Mouse (Mus musculus) hindbrain, embryonic 11.5 days (tissue): ENCODE results near the gene Ppwd1. TPM values are rescaled to one million over a fixed set of nuclear protein-coding genes. Genes with fewer than 3 reads are reported as not detected.

Experiments used
- ATAC-seq: fragments of 200-750 bp; cut with Nextera tagmentation; 2 replicates; pipeline ENCODE4 v1.8.0; 2017; ENCODE audit warnings: mild to moderate bottlenecking, moderate TSS enrichment, moderate library complexity; ENCODE audit not compliant: low FRiP score
- DNase-seq: peaks from one replicate; pipeline ENCODE4 v3.0.0-alpha.2; 2015; ENCODE audit warnings: low spot score
- H3K27ac ChIP-seq: fragments of 300-500 bp; sonication (generic); 2 replicates; pipeline ENCODE4 v1.5.1; 2014; ENCODE audit warnings: mild to moderate bottlenecking, low read depth, low read length
- H3K27me3 ChIP-seq: fragments of 300-500 bp; sonication (generic); 2 replicates; pipeline ENCODE4 v1.6.1; 2014; ENCODE audit warnings: mild to moderate bottlenecking, low read length, moderate library complexity, mixed read lengths; ENCODE audit not compliant: control insufficient read depth, insufficient read depth
- H3K36me3 ChIP-seq: fragments of 300-500 bp; sonication (generic); 2 replicates; pipeline ENCODE4 v1.6.1; 2014; ENCODE audit warnings: mild to moderate bottlenecking, low read length, moderate library complexity, mixed read lengths; ENCODE audit not compliant: control insufficient read depth, insufficient read depth
- H3K4me1 ChIP-seq: fragments of 300-500 bp; sonication (generic); replicated peaks from 2 replicates; pipeline ENCODE4 v1.6.1; 2014; ENCODE audit warnings: low read length, mixed read lengths; ENCODE audit not compliant: control insufficient read depth, insufficient read depth
- H3K4me2 ChIP-seq: fragments of 300-500 bp; sonication (generic); replicated peaks from 2 replicates; pipeline ENCODE4 v1.6.1; 2014; ENCODE audit warnings: mild to moderate bottlenecking, low read depth, low read length
- H3K4me3 ChIP-seq: fragments of 300-500 bp; sonication (generic); 2 replicates; pipeline ENCODE4 v1.5.1; 2014; ENCODE audit warnings: low read depth, low read length
- H3K9ac ChIP-seq: fragments of 300-500 bp; sonication (generic); 2 replicates; pipeline ENCODE4 v1.6.1; 2014; ENCODE audit warnings: low read depth, low read length
- H3K9me3 ChIP-seq: fragments of 300-500 bp; sonication (generic); 2 replicates; pipeline ENCODE4 v1.6.1; 2016; ENCODE audit warnings: low read length; ENCODE audit not compliant: control insufficient read depth
- WGBS: fragments of 180-500 bp; shearing (Covaris S2); extraction: QIAGEN DNeasy Blood & Tissue Kit; methylation state at CpG from one replicate; pipeline ENCODE4 v1.1.7; 2014; 5-methylcytosine and 5-hydroxymethylcytosine counted together
- polyA plus RNA-seq: library from polyadenylated mRNA; unstranded; fragments of >200 nt; fragmentation: Nextera tagmentation; extraction: Ambion mirVana; gene quantifications from 2 replicates; pipeline ENCODE4 v1.2.1, GENCODE M21; 2014

Gene Ppwd1
- polyA plus RNA-seq, 1 experiment from 2014 or later = 13.2 TPM

- DNase-seq = peak; percentile 100
- peak within 1 kb of the TSS; percentile 78 for H3K4me3 ChIP-seq
- 0% methylated on average over 38 of the region's 38 CpGs for WGBS
- peak within 1 kb of the TSS; percentile 79 for H3K9ac ChIP-seq
- no peaks in the 10 kb centered on the region for H3K4me1 ChIP-seq
- peak within 1 kb of the TSS; percentile 65; the same call in 1 of the 2 replicates for H3K27ac ChIP-seq
- peak within 1 kb of the TSS; percentile 62 for H3K4me2 ChIP-seq
- ATAC-seq = peak; percentile 99
- H3K36me3 ChIP-seq = no peaks in the 10 kb centered on the region
- H3K27me3 ChIP-seq = no peaks in the 10 kb centered on the region
- H3K9me3 ChIP-seq = no peaks in the 10 kb centered on the region
Observed at GRCm38 (mm10) chr13:104178650-104179121, 50.0 kb downstream of the Ppwd1 start, which contains the start of gene Trim23. Gene Trim23 (plus strand): TSS chr13:104178797.

- no peaks in the 10 kb centered on the region for H3K36me3 ChIP-seq
- ATAC-seq (peak; percentile 93), DNase-seq (peak; percentile 87)
- no peaks in the 10 kb centered on the region for H3K9me3 ChIP-seq
- H3K27me3 ChIP-seq = no peaks in the 10 kb centered on the region
- H3K27ac ChIP-seq = peak within 1 kb of the TSS; percentile 65; the same call in 1 of the 2 replicates
- peak within 1 kb of the TSS; percentile 62 for H3K4me2 ChIP-seq
- peak within 1 kb of the TSS; percentile 79 for H3K9ac ChIP-seq
- under 1% methylated on average over 32 of the region's 32 CpGs for WGBS
- H3K4me1 ChIP-seq = no peaks in the 10 kb centered on the region
- peak within 1 kb of the TSS; percentile 78 for H3K4me3 ChIP-seq
Observed at GRCm38 (mm10) chr13:104177796-104178649, 50.6 kb downstream of the Ppwd1 start, which contains the start of gene Trappc13. Gene Trappc13 (minus strand): TSS chr13:104178469.

GRCm38 (mm10) chr13:104176874-104177273 lies 51.8 kb downstream of the Ppwd1 start:
- no peak for DNase-seq
- Histone ChIP-seq H3K36me3 (no peaks in the 10 kb centered on the region), H3K27me3 (no peaks in the 10 kb centered on the region), H3K9me3 (no peaks in the 10 kb centered on the region), H3K4me1 (no peaks in the 10 kb centered on the region), H3K27ac (no peak overlapping the region), H3K9ac (no peak overlapping the region), H3K4me2 (peak overlapping the region; percentile 36), H3K4me3 (peak overlapping the region; percentile 22)
- WGBS = 83% methylated on average over 3 of the region's 3 CpGs
- ATAC-seq = no peak

- H3K36me3 ChIP-seq = peaks cover 6% of the 10 kb centered on the region; the same call in 1 of the 2 replicates
- H3K9me3 ChIP-seq = no peaks in the 10 kb centered on the region
- ATAC-seq (no peak), DNase-seq (no peak)
- no peaks in the 10 kb centered on the region for H3K27me3 ChIP-seq
- H3K4me3 ChIP-seq = no peak overlapping the region
- no peak overlapping the region for H3K9ac ChIP-seq
- H3K4me2 ChIP-seq = no peak overlapping the region
- no peaks in the 10 kb centered on the region for H3K4me1 ChIP-seq
- no peak overlapping the region for H3K27ac ChIP-seq
Observed at GRCm38 (mm10) chr13:104172498-104172897, 56.1 kb downstream of the Ppwd1 start.

DNA sequence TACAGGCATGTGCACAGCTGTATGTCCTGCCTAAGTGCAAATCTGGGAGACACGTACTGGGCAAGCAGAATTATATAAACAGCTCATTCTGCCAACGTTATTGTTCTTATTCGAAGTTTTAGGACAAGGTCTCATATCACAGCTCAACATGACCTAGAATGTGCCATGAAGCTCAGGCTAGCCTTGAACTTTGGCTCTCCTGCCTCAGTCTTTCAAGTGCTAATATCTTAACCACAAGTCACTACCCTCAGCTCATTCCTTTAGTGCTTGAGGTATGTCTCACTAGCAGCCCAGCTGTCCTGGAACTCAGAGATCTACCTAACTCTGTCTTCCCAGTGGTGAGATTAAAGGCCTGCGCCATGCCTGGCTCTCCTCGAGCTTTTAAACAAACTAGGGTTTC lies 56.9 kb downstream of the Ppwd1 start:
- H3K4me1 ChIP-seq = no peaks in the 10 kb centered on the region
- ATAC-seq (no peak), DNase-seq (no peak)
- no peak overlapping the region for H3K4me2 ChIP-seq
- H3K36me3 ChIP-seq = peaks cover 6% of the 10 kb centered on the region; the same call in 1 of the 2 replicates
- H3K27ac ChIP-seq = no peak overlapping the region
- 96% methylated on average over 5 of the region's 5 CpGs for WGBS
- no peak overlapping the region for H3K4me3 ChIP-seq
- no peaks in the 10 kb centered on the region for H3K27me3 ChIP-seq
- H3K9me3 ChIP-seq = no peaks in the 10 kb centered on the region
- no peak overlapping the region for H3K9ac ChIP-seq

GRCm38 (mm10) chr13:104155686-104156085 lies 73.0 kb downstream of the Ppwd1 start:
- Histone ChIP-seq H3K27me3 (no peaks in the 10 kb centered on the region), H3K27ac (no peak overlapping the region), H3K36me3 (no peaks in the 10 kb centered on the region), H3K4me3 (no peak overlapping the region), H3K9me3 (no peaks in the 10 kb centered on the region), H3K4me2 (no peak overlapping the region), H3K4me1 (no peaks in the 10 kb centered on the region), H3K9ac (no peak overlapping the region)
- ATAC-seq (no peak), DNase-seq (no peak)
- 98% methylated on average over 1 of the region's 1 CpGs for WGBS

Other genes starting within 250 kb of the Ppwd1 start
- gene Nln, start 119.2 kb downstream of the Ppwd1 start, polyA plus RNA-seq = 22.8 and 26.1 TPM in 2 replicates
- 27.6 and 27.9 TPM in 2 replicates for gene Sgtb, start 119.1 kb downstream of the Ppwd1 start, polyA plus RNA-seq
- gene Trappc13, start 50.4 kb downstream of the Ppwd1 start, polyA plus RNA-seq = 85.4 and 87.8 TPM in 2 replicates
- 28.1 and 28.7 TPM in 2 replicates for gene Trim23, start 50.0 kb downstream of the Ppwd1 start, polyA plus RNA-seq
- gene Cenpk, start 232 bp downstream of the Ppwd1 start, polyA plus RNA-seq = 61.6 and 70.2 TPM in 2 replicates
- 1.6 and 2.5 TPM in 2 replicates for gene Adamts6, start 59.0 kb upstream of the Ppwd1 start, polyA plus RNA-seq